Mouse (Mus musculus) ES-E14 (cell line): ENCODE measurements around the gene Mthfd1l. TPM values are rescaled to one million over a fixed set of nuclear protein-coding genes. Genes with fewer than 3 reads are reported as not detected.

Experiments used
- DNase-seq: peaks from one replicate; pipeline ENCODE4 v3.0.0-alpha.2; 2013; ENCODE audit warnings: low read depth, low spot score
- H3K27ac ChIP-seq: 2 replicates; pipeline ENCODE4 v1.5.1; 2012; ENCODE audit warnings: low read depth, mild to moderate bottlenecking, low read length, moderate library complexity, mixed read lengths; ENCODE audit not compliant: poor library complexity, insufficient read depth, severe bottlenecking
- H3K36me3 ChIP-seq: 2 replicates; pipeline ENCODE4 v1.6.1; 2012; ENCODE audit warnings: mild to moderate bottlenecking, low read length, moderate library complexity, mixed read lengths; ENCODE audit not compliant: control insufficient read depth, poor library complexity, insufficient read depth, severe bottlenecking
- H3K4me1 ChIP-seq, 2 experiments: fragments of 150-350 bp in 1 of 2; sonication (generic) in 1 of 2; 2 replicates each; pipeline ENCODE4 v1.6.1; 2012; ENCODE audit warnings: low read length in 2 of 2, mild to moderate bottlenecking in 1 of 2, mixed read lengths in 1 of 2; ENCODE audit not compliant: control insufficient read depth in 2 of 2, insufficient read depth in 2 of 2, poor library complexity in 1 of 2
- H3K4me3 ChIP-seq, 2 experiments: fragments of 150-350 bp in 1 of 2; sonication (generic) in 1 of 2; 2 replicates each; pipeline ENCODE4 v1.5.1; 2012; ENCODE audit warnings: low read length in 2 of 2, low read depth in 1 of 2, mild to moderate bottlenecking in 1 of 2, mixed read lengths in 1 of 2; ENCODE audit not compliant: insufficient read depth in 1 of 2, poor library complexity in 1 of 2, severe bottlenecking in 1 of 2
- H3K9ac ChIP-seq: 2 replicates; pipeline ENCODE4 v1.6.1; 2012; ENCODE audit warnings: low read depth, mild to moderate bottlenecking, low read length, mixed read lengths; ENCODE audit not compliant: poor library complexity, insufficient read depth, severe bottlenecking
- H3K9me3 ChIP-seq: fragments of 150-350 bp; sonication (generic); 2 replicates; pipeline ENCODE4 v1.6.1; 2012; ENCODE audit warnings: low read depth, mild to moderate bottlenecking, low read length; ENCODE audit not compliant: control insufficient read depth, insufficient read depth
- CHD2 ChIP-seq: IDR thresholded peaks from 2 replicates; pipeline ENCODE4 v1.6.1; 2014; ENCODE audit warnings: mild to moderate bottlenecking, low read depth, low read length, inconsistent platforms
- HCFC1 ChIP-seq: IDR thresholded peaks from 2 replicates; pipeline ENCODE4 v1.6.1; 2012; ENCODE audit warnings: low read length, inconsistent platforms, borderline replicate concordance; ENCODE audit not compliant: insufficient read depth
- MAFK ChIP-seq: IDR thresholded peaks from 2 replicates; pipeline ENCODE4 v1.6.1; 2014; ENCODE audit warnings: mild to moderate bottlenecking, low read depth, low read length, inconsistent platforms; ENCODE audit not compliant: insufficient read depth
- ZC3H11A ChIP-seq: IDR thresholded peaks from 2 replicates; pipeline ENCODE4 v1.6.1; 2012; ENCODE audit warnings: low read depth, mild to moderate bottlenecking, inconsistent platforms, low read length, borderline replicate concordance
- ZNF384 ChIP-seq: IDR thresholded peaks from 2 replicates; pipeline ENCODE4 v1.6.1; 2012; ENCODE audit warnings: low read depth, low read length, inconsistent platforms
- in situ Hi-C, 2 experiments: fragments of 600-800 bp; cut with MboI; formaldehyde crosslinking; loops; one replicate each; pipeline ENCODE4 v1.15.1; 2025; ENCODE audit warnings: low sequenced_read_pairs in 2 of 2, inconsistent platforms in 1 of 2; ENCODE audit not compliant: unreplicated experiment in 2 of 2
- total RNA-seq: library from RNA; depleted of rRNA; stranded (reverse); fragments of 300-350 nt; gene quantifications from 2 replicates; pipeline ENCODE4 v1.2.3, GENCODE M21; 2012

Gene Mthfd1l
- total RNA-seq, 1 experiment: 48.5 TPM

- H3K4me3 ChIP-seq: peak overlapping the region; percentile 75 to 84
- DNase-seq: peak; percentile 81
- TF ChIP-seq ZC3H11A (no peak), HCFC1 (no peak), ZNF384 (no peak), CHD2 (no peak)
- H3K4me1 ChIP-seq: peaks cover 3 to 25% of the 10 kb centered on the region in 2 experiments
- H3K9me3 ChIP-seq: no peaks in the 10 kb centered on the region
- in situ Hi-C loops: no loop called here
- H3K9ac ChIP-seq: peak overlapping the region; percentile 90
- peak overlapping the region; percentile 77 for H3K27ac ChIP-seq
- peaks cover under 1% of the 10 kb centered on the region; the same call in 1 of the 2 replicates for H3K36me3 ChIP-seq
Observed at GRCm38 (mm10) chr10:3973589-3974070, 712 bp downstream of the Mthfd1l start.

- DNase-seq: no peak
- Histone ChIP-seq H3K9me3 (no peaks in the 10 kb centered on the region), H3K4me3 (peak overlapping the region in 1 of 2 experiments; percentile 75; a peak in 2 of 4 replicates), H3K36me3 (peaks cover 8% of the 10 kb centered on the region), H3K4me1 (peaks cover 3 to 25% of the 10 kb centered on the region in 2 experiments), H3K9ac (peak overlapping the region; percentile 1; the same call in 1 of the 2 replicates), H3K27ac (no peak overlapping the region)
- in situ Hi-C loops: no loop called here
- TF ChIP-seq MAFK: no peak
- no peak for TF ChIP-seq ZNF384
- no peak for TF ChIP-seq ZC3H11A
- TF ChIP-seq HCFC1: no peak
- TF ChIP-seq CHD2: no peak
Observed at GRCm38 (mm10) chr10:3974380-3974779, 1.5 kb downstream of the Mthfd1l start.

GRCm38 (mm10) chr10:3975898-3976622 is 3.1 kb downstream of the Mthfd1l start:
- in situ Hi-C loops: no loop called here
- H3K9ac ChIP-seq: no peak overlapping the region
- no peak overlapping the region for H3K27ac ChIP-seq
- no peaks in the 10 kb centered on the region for H3K9me3 ChIP-seq
- no peak for DNase-seq
- TF ChIP-seq ZNF384 (no peak), ZC3H11A (no peak), MAFK (no peak), CHD2 (no peak), HCFC1 (no peak)
- no peak overlapping the region for H3K4me3 ChIP-seq
- H3K36me3 ChIP-seq: peaks cover 17% of the 10 kb centered on the region
- peaks cover 3 to 25% of the 10 kb centered on the region in 2 experiments for H3K4me1 ChIP-seq

GRCm38 (mm10) chr10:3976623-3977010 is 3.7 kb downstream of the Mthfd1l start:
- Histone ChIP-seq H3K4me1 (peaks cover 3 to 25% of the 10 kb centered on the region in 2 experiments), H3K9ac (no peak overlapping the region), H3K36me3 (peaks cover 18% of the 10 kb centered on the region), H3K9me3 (no peaks in the 10 kb centered on the region), H3K4me3 (no peak overlapping the region), H3K27ac (no peak overlapping the region)
- TF ChIP-seq CHD2 (no peak), HCFC1 (no peak), ZNF384 (no peak), ZC3H11A (no peak), MAFK (no peak)
- in situ Hi-C loops: no loop called here
- no peak for DNase-seq
